Mouse (Mus musculus): Measurements from ENCODE around the gene Sec22a.
A peak's percentile ranks its signal among the peaks of the same experiment; 100 is the strongest.

Gene Sec22a

DNA sequence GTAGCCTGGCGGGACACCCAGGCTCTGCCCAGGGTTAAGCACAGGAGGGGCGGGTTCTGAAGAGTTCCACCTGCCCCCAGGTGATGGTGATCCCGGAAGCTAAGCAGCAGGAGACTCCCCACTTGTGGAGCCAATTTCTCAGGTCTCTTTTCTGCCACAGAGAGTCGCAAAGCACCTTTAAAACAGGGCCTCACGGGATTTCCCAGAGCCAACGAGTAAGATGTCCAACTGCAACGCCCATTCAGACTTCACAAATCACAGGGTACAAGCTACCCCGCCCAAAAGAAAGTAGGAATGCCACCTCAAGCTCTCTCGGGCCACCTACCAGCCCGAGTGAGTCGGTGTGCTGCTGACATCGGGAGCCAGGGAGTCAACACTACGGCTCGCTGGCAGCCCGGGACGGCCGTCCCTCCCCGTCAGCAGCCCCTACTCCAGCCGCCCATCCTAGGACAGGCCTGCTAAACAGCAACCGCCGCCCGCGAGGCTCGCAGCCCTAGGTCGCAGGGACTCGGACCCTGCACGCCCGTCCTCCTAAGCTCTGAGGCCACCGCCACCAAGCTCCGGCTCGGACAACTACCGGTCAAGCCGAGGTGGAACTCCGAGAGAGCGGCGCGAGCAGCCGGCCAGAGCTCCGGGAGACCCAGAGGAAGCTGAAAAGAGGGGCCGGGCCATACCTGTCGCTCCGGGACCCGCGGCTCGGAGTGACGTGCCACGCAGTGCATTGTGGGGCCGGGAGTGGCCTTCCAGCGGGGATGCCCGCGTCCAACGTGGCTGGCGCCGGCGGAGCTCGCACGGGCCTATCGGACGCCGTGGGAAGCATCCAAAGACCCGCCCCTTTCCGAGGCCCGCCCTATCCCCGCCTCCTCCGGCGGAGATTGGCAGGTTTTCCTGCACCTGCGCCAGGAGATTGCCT is at the start of gene Sec22a:
Gene Sec22a, minus strand, starts transcription at position 769 of the 913 bp plus-strand sequence.
- peak; percentile 94 for DNase-seq

- DNase-seq, result no peak
These were observed 43.0 kb upstream of the Sec22a start for GRCm38 (mm10) chr16:35406706-35407105.

GRCm38 (mm10) chr16:35406166-35406565 is 42.4 kb upstream of the Sec22a start:
- DNase-seq, result no peak

GRCm38 (mm10) chr16:35405348-35406080 is 41.8 kb upstream of the Sec22a start:
- no peak for DNase-seq

DNA sequence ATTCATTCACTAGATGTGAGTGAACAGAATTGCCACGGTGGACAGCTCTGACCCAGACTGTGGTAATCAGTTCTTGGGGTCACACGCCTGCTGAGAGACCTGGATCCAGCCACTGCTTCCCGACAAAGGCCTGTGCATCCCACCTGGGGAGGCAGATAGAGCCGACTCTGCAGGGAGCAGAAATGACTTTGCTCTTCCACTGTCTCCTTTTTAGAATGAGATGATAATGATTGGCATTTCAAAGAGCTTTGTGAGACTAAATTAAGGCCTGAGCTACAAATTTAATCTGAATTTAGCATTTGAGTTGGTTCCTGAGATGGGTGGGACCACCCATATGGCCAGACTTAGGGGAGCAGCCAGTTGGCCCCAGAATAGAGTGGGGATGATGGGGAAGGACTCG is 41.1 kb upstream of the Sec22a start:
- DNase-seq, result no peak

DNA sequence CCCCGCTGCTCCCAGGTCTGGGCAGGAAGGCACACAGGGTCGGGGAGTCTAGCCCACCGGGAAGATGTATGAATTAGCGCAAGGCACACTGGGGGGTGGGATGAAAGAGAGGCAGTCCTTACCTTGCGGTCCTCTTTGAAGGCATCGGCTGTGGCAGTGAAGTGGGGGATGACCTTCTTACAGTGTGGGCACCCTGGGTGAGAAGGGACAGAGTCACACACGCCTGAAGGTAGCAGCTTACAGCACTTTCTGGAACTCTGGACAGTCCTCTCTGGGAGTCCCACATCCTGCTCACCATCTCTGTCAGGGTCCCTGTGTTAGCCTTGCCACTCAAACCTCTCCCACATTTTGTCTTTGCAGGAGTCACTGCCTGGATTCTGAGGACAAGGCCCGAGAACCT is 40.2 kb upstream of the Sec22a start:
- DNase-seq, result no peak

DNA sequence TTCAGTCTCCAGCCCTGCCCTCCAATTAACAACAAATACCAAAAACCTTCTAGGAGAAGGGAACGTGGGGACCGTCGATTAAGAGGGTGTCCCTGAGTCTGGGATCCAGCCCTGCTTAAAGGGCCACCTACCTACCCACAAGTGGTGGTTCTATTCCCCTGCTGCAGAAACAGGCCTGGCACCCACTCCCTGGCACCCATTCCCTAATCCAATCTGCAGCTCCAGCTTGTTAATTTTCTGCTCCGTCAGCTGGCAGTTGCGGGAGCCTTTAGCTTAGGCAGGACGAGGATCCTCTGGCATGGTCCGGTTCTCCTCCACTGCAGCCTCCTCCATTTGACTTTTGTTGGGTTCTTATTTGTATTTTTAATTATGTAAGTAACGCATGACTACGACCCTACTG is 39.6 kb upstream of the Sec22a start:
- DNase-seq, result no peak

DNA sequence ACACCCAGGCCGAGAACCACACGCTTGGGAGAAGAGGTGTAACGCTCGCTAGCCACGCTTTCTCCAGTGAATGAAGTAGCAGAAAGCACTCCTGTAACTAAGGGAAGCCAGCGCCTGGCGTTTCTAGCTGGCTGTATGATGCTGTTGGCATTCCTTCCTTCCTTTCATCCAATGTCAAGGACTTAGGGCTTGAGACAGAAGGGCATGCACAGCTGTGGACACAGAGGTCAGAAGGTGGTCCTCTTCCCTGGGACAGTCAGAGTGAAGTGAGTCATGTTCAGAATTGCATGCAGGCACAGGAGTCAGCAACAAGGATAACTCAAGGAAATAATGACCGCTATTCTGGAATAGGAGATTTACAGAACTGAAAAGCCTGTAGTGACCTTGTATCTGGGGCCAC is 29.1 kb upstream of the Sec22a start:
- no peak for DNase-seq

DNA sequence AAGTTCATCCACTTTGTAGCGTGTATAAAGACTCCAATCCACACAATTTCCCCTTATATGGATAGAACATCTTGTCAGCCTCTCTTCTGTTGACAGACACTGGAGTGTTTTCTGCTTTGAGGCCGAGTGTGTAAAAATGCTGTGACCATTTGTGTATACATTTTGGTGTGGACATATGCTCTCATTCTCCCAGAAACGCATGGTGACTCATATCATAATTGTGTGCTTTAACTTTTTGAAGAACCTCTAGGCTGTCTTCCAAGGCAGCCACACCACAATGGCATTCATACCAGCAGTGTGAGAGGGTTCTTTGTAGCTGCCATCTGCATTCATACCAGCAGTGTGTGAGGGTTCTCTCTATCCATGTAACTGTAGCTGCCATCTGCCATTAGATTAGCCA is 21.9 kb upstream of the Sec22a start:
- no peak for DNase-seq

DNA sequence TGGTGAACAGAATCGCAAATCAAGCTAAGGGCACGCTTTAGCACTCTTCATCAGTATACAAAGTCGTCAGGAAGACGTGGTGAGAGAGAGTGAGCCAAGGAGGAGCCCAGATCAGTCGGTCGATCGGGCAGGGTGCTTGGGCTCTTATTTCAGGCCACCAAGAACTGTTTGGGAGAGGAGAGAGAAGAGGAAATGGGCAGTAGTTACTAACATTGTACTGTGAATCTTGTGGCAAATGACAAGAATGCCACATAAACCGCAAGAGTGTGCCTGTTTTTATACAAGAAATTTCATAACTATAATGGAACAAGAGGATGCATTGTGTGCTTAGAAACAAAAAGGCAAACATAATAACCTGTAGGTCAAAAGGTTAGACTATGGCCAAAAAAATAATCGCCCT is 16.3 kb upstream of the Sec22a start:
- DNase-seq, result no peak

DNA sequence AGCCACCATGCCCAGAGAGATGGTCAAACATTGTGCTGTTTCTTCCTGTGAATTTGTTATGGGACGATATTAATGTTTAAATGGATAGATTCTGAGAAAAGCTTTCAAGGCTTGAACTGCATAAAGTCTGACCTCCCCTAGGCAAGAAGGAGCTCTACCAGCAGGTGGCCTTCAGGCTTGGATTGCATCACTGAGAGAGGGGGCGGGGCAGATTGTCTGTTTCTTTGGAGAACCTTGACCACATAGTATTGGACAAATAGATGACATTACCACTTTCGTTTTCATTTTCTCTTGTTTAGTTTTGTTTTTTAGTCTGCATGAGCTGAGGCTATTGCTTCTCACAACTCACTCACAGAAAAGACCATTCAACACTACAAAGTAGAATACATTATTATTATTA is 15.6 kb upstream of the Sec22a start:
- DNase-seq, result no peak

GRCm38 (mm10) chr16:35364063-35364428 is 328 bp upstream of the Sec22a start:
- DNase-seq, result no peak

DNA sequence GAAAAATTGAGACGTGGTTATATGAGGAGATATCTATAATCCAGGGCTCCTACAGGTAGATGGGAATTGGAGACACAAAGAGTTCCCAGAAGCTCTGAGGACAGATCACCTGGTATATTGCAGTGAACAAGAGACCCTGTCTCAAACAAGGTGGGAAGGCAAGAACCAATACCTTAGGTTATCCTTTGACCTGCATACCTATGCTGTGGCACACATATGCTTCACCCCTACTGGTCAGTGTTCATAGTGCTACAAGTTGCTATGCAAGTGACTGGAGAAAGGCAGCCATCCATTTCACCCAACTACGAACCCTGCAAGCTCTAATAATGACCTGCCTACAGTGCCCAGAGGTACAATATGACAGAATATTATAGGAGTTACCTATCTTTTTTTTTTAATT is 1.5 kb downstream of the Sec22a start:
- DNase-seq, result no peak

- DNase-seq, result peak; percentile 34
These were observed 3.1 kb downstream of the Sec22a start for GRCm38 (mm10) chr16:35360593-35360992.

GRCm38 (mm10) chr16:35357449-35357848 is 6.3 kb downstream of the Sec22a start:
- no peak for DNase-seq

DNA sequence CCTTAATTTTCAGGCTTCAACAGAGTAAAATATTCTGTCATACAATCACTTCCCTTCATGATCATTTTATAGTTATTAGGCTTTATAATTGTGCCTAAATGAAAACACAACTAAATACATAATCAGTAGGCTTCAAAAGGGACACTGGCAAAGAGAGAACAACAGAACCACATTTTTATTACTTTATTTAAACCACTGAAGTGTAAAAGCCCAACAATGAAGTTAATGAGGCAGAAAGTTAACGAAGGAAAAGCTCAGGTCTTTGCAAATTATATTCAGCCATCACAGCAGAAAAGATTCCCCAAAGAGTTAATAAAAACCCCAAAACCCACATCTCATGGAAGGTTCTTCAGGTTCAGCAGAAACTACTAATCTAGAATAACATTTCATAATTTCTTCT is 33.3 kb downstream of the Sec22a start:
- no peak for DNase-seq

- no peak for DNase-seq
These were observed 43.9 kb downstream of the Sec22a start for GRCm38 (mm10) chr16:35319773-35320172.

GRCm38 (mm10) chr16:35319335-35319734 is 44.4 kb downstream of the Sec22a start:
- DNase-seq, result peak; percentile 69

DNA sequence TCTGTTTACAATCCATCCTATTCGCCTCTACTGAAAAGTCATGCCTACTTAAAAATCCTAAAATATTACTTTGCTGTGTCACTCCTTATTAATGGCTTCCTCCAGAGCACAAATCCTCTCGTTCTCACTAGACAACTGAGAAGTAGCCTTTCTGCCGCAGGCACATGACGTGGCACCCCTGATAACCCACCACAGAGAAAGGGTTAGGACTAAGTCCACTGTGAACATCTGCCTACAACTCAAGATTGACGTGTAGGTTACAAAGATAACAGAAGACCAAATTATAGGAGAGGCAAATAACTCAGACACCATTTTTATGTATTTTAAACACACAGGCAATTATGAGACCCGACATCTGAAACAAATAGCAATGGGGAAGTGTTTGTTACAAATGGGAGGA is 45.3 kb downstream of the Sec22a start:
- DNase-seq, result no peak

GRCm38 (mm10) chr16:35317460-35317859 is 46.3 kb downstream of the Sec22a start:
- no peak for DNase-seq

DNA sequence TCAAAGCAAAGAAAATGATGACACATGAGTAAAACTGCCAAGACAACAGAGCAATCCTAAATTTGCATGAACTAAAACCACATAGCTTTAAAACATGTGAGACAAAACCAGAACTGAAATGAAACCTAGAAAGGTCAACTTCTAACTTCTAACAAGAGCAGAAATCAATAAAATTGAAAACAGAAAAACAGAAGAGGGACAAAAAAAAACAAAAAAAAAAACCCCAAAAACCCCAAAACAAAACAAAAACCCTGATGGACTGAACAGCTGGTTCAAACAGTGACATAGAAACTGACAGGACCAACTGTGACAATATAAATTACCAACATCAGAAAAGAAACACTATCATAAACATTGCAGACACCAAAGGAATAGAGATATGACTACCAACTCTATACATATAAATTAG is 46.9 kb downstream of the Sec22a start:
- DNase-seq, result no peak

GRCm38 (mm10) chr16:35315496-35315895 is 48.2 kb downstream of the Sec22a start:
- no peak for DNase-seq

GRCm38 (mm10) chr16:35311586-35311985 is 52.1 kb downstream of the Sec22a start:
- no peak for DNase-seq

DNA sequence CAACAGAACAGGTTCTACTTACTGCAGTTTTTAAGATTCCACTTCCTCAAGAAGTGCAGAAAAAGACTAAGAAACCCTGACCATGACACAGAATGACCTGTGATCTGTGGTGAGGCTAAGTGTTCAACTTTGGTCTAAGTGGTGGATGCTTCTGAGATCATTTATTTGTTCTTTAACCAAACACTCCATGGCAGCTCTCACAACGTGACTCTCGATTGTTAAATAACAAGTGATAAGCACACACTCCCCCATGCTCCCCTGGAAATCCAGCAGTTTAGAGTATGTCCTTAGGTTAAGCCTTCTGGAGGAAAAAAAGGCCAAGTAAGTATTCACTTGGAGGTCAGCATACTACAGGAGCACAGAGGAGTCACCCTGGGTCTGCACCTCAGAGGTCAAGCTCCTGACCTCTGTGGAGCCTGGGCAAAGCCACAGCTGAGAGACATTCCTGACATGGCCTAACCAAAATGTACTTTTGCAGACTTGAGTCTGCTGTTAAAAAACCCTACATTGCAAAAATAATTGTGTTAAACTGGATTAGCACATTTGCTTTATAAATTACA is 53.1 kb downstream of the Sec22a start:
- no peak for DNase-seq
